Mouse (Mus musculus) right cerebral cortex, postnatal 36 days (tissue): Measurements from ENCODE around the gene Mettl23.

Experiments
- DNase-seq, 2 experiments: peaks; one replicate each; pipeline ENCODE4 v3.0.0; 2022; ENCODE audit warnings: low spot score in 2 of 2, mixed read lengths in 1 of 2

Mettl23 gene

DNA sequence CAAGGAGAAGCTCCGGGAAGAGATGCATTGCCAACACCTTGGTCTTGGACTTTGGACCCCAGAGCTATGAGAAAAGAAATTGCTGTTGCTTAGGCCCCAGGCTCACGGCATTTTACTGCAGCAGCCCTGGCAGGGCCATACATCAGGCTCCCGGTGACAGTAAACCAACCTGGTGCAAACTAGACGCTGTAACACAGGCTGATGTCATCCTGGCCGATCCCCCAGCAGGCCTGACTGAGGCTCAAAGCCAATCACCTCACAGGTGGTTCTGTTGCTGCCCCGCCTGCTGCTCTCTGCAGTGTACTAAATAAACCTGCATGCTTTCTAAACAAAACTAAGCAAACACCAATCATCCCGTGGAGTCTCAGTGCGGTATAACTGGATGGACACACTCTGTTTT is 24.4 kb upstream of the Mettl23 start:
- DNase-seq, result no peak

DNA sequence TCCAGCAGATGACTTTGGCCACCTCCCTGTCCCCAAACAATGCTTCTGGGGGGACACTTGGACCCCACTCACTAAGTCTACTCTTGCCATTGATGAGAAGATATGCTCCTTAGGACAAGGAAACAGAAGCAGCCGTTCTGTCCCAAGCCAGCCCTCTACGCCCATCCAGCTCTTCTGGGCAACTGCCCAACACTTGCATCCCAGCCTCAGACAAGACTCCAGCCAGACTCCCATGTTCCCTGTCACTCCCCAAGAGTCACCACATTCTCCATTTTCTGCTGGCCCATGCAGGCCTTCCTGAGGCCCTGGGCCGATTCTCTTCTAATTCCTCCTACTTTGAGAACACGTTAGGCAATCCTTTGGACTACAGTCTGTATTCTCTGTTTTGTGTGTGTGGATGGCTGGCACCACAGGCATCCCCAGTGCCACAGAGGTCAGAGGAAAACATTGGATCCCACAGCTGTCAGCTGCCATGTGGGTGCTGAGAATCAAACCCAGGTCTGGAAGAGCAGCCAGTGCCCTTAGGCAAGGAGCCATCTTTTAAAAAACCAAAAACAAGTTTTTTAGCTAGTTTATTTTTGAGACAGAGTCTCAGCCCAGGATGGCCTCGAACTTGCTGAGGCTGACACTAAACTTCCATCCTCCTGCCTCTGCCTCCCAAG is 23.0 kb upstream of the Mettl23 start:
- DNase-seq, result no peak

DNA sequence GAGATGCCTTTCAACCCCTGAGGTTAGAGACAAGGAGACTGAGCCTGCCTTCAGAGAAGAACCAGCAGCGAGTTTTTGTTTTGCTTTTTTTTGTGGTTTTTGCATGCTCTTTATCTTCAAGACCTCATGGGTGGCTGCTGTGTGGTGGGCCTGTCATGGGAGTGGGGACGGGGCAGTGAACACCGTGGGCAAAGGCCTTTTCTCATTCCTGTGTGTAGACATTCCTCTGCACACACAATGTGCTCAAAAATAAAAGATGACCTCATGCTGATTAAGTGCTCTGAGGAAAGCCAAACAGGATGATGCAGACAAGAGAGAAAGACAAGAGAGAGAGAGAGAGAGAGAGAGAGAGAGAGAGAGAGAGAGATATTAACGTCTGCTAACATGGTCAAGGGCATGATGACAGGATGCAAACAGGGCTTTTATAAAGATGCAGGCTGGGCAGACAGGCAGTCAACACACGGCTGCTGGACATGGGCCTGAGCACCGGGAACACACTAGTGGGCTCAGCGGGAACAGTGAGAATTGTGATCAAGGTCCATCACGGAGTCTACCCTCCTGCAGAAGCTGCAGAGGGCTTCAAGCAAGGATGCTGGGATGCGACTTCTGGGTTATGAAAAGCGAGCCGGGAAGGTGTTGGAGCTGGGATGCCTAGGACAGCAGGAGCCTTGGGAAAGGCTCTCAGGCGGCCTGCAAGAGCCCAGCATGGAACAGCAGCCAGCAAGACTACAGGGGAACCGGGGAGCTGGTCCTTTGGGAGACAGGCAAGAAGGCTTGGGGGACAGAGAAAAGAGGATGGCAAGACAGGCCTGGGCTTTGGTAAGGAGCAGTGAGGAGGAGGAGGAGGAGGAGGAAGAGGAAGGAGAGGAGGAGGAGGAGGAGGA is 21.8 kb upstream of the Mettl23 start:
- no peak for DNase-seq

DNA sequence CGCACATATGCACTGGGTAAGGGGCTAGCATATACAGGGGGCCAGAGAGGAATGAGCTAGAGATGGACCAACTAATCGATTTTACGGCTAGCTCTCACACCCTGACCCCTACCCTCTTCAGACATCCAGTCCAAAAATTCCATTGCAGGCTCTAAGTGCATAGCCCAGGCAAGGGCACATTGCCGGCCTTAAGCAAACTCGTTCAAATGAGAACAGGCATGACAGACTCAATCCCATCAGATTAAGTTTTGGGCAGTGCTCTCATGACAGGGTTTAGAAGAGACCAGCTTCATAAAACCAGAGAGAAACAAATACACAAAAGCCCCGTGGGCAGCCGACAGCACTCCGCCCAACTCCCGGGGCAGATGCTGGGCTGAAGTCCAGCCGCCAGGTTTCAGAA is 20.9 kb upstream of the Mettl23 start:
- no peak for DNase-seq

DNA sequence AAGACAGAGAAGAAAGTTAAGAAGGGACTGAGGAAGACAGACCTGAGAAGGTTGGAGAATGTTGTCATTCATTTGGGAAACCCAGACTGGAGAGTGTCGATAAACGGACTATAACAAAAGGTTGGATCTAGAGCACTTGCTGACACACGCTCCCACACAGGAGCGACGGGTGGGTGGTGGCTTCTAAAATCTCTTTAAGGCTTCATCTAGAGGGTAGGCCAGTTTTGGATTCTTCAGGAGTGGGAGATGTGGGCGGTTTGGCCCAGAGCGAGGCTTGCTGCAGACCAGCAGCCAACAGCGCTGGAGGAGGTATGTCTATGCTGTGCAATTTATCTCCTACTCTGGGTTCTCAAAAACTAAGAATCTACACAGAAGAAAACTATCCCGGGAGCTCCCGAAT is 20.5 kb upstream of the Mettl23 start:
- DNase-seq, result peak in 1 of 2 experiments; percentile 49

DNA sequence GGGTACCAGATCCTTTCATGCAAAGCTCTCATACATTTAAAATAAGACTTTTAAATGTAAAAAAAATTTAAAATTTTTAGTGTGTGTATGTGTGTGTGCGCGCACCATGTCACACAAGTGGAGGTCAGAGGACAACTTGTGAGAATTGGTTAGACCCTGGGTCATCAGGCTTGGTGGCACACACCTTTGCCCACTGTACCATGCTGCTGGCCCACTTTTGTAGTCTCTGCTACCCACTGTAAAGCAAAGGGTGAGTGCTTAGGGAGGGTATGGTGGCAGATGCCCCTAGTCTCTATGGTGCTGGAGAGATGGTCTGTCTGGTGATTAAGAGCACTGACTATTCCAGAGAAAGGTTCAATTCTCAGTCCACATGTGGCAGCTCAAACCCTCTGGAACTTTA is 19.8 kb upstream of the Mettl23 start:
- DNase-seq, result no peak

DNA sequence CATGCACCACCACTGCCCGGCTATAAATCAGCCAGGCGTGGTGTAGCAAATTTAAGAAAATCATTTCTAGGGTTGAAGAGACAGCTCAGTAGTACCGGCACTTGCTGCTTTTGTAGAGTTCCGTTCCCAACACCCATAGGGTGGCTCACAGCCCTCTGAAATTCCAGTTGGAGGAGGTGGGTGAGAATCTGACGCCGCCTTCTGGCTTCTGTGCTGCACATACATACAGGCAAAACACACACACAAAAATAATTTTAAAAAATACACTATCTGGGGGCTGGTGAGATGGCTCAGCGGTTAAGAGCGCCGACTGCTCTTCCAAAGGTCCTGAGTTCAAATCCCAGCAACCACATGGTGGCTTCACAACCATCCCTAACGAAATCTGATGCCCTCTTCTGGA is 19.2 kb upstream of the Mettl23 start:
- peak in 1 of 2 experiments; percentile 52 for DNase-seq

DNA sequence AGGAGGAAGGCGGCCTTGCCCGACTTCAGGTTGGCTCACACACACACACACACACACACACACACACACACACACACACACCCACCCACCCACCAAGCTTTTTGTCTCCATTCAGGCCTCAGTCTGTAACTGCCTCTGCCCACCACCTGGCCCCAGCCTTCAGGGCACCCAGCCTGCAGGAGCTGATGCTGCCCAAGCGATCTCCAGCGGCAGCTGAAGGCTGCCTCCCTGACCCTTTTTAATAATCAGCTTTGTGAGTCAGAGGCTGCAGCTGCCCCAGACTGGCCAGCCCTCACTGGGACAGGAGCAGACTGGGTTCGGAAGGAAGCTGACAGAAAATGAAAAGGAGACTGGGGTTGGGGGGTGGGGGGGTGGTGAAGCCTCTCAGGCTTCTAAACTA is 17.8 kb upstream of the Mettl23 start:
- no peak for DNase-seq

DNA sequence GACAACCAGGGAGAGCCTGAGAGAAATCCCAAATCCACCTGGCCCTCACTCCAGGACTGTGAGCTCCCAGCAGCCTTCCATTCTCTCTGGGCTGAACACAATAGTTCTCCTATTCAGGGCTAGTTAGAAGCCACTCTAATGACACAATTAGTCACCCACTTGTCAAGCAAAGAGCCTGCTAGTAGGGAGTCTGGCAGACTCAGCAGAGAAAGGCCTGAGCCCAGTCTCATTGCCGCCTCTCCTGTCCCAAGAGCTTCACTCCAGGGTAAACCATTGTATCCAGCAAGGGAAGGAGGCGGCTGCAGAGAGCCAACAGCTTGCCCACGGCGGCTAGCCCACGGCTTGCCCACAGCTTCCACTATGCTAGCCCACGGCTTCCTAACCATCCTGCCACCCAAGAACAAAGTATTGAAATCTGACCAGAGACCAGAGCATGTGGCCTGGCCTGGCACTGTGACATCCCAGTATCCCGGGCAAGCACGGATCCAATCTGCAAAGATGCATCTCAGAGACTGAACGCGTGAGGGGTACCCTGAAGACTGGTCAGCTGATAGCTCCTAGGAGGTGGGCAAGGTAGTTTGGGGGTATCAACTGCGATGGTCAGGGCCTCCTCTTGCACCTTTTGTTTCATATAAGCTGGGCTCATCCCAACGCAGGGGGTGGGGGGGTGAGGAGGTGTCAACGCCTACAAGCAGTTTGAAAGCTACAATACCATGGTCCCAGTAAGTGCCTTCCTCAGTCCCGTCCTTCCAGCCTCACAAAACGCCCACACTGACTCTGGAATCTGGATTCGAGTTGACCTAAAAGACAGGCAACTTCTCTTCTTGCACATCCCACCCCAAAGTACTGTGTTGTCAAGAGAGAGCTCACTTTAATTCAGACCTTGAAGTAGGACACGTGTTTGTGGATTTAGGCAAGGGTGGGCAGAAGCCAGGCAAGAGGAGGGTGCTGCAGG is 16.3 kb upstream of the Mettl23 start:
- DNase-seq, result no peak

DNA sequence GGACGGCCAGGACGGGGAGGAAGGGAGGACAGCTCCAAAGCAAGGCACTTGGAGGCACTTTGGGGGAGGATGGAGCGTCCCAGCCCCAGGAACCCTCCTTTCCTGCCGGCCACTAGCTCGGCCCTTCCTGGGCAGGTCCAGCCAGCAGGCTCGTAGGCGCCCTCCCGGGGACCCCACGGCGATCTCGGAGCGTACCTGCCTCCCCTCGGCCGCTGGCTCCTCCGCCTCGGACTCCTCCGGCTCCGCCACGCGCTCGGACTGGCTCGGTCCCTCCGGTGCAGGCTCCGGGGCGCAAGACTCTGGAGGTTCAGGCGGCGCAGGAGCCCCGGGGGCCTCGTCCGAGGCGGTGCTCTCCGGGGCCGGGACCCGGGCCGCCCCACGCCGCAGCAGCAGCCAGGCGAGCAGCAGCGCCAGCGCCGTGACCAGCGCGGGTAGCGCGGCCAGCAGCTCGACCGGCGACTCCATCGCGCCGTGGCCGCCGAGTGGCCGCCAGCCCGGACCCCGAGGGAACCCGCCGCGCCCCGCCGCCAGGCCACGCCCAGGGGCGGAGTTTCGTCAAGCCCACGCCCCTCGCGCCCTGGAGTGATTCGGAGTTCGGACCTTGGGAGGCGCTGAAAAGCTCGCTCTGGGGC is 15.4 kb upstream of the Mettl23 start, which contains the start of gene Mxra7:
Gene Mxra7 (minus strand): TSS at position 513 of the 632 bp plus-strand sequence.
- DNase-seq, result no peak

DNA sequence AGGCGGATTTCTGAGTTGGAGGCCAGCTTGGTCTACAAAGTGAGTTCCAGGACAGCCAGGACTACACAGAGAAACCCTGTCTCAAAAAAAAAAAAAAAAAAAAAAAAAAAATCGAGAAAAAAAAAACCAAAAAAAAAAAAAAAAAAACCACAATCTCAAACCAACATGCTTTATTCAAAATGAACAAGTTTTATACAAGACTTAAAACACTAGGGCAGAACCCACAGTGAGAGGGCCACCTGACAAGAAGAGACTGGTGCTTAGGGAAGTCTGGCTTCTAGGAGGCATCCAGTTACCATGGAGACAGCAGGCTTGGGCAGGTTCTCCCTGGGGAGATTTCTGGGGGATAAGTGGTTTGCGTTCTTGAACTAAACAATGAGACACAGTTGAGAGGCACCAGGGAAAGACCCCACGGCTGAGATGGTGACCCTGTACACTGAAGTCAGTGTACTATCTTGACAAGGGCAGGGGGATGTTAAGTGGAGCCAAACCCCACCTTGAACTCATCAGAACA is 10.8 kb upstream of the Mettl23 start:
- DNase-seq, result no peak

DNA sequence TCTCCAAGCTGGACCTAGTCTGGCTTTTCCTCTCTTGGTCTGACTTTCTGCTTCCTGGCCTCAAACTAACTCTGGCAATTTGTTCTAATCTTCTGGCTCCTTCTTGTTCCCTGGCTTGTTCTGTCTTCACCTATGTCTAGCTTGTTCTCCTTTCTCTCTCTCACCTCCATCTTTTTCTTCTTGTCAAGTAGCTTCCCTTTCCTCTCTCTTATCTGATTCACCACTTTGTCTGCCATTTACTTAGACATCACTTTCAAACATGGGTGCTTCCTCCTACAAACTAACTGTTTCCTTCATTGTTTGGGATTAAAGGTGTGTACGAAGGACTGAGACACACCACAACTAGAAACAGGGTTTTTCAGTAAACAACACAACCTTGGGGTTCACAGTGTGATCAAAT is 8.1 kb upstream of the Mettl23 start:
- DNase-seq, result no peak

DNA sequence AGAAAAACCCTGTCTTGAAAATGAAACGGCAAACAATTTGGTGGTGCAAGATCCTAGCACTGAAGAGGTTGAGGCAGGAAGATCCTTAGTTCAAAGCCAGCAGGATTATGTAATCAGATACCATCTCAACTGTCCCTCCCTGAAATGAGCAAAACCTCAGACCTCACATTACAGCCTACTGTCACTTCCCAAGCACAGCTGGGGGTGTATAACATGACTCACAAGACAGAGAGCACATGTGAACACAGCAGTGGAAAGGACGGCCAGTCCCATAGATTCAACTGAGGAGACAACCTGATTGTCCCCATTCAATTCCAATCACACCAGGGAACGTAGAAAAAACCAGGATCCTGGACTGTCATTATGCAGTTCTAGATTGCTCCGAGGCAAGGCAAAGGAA is 6.8 kb upstream of the Mettl23 start:
- DNase-seq, result no peak

DNA sequence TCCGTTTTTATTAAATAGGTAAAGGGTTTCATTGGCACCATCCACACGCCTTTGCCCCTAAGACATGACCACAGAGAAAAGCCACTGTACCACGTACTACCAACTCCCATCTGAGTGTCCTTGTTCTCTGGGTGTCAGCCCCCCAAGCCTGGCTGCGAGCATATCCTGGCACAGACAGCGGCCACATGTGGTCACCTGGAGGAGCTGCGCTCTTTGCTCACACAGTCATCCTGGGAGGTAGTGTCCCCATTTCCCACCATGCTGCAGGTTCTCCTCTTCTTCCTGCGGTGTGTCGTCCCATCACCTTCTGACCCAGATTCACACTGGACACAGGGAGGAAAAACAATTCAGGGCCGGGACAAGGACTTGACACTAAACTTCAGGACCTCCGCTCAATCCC is 5.6 kb upstream of the Mettl23 start:
- DNase-seq, result no peak

DNA sequence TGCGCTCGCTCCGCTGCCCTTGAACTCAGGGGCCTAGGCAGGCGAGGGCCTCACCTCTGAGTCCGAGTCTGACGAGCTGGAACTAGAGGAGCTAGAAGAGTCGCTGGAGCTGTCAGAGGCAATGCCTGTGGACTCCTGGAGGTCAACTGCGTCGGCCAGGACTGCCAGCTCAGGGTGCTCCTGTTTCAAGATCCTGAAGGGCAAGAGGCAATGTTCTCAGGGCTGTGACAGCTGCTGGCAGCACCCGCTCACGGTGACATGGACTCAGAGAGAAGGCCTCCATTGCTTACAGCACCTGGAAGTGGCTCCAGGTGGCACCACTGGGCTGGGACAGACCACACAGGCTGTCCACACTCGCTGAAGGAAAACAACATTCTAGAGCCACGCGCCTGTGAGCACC is 4.1 kb upstream of the Mettl23 start:
- no peak for DNase-seq

DNA sequence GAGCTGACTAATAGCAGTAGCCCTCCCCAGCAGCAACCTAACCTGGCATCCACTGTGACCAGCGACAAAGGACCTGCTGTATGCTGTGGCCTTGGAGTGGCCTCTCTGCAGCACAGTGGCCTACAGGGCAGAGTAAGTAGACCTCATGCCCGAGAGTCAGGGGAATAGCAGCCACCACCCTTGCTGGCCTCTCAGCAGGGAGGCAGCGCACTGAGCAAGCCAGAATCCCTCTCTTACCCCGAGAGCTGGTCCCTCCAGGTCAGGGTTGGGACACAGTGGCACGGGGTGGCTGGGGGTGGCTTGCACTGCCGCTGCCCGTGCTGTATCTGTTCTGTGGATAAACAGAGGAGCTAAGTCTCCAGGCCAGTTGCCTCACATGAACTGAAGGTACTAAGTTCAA is 3.5 kb upstream of the Mettl23 start:
- no peak for DNase-seq

DNA sequence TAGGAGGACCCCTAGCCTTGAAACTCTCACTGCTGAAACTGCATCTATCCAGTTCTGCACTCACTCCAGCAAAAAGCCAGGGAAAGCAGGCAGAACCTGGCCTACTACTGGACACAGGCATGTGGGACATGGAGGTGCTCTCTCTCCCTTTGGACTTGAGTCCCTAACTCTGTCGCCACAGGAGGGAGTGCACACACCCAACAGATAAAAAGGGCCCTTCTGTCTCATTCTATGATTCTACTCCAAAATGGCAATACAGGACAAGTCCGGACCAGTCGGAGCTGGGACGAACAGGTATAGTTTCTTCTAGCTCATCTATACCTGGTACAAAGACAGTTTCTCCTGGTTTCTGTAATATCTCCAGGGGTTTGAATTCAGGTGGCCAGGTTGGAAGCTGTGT is 2.3 kb upstream of the Mettl23 start:
- DNase-seq, result no peak

DNA sequence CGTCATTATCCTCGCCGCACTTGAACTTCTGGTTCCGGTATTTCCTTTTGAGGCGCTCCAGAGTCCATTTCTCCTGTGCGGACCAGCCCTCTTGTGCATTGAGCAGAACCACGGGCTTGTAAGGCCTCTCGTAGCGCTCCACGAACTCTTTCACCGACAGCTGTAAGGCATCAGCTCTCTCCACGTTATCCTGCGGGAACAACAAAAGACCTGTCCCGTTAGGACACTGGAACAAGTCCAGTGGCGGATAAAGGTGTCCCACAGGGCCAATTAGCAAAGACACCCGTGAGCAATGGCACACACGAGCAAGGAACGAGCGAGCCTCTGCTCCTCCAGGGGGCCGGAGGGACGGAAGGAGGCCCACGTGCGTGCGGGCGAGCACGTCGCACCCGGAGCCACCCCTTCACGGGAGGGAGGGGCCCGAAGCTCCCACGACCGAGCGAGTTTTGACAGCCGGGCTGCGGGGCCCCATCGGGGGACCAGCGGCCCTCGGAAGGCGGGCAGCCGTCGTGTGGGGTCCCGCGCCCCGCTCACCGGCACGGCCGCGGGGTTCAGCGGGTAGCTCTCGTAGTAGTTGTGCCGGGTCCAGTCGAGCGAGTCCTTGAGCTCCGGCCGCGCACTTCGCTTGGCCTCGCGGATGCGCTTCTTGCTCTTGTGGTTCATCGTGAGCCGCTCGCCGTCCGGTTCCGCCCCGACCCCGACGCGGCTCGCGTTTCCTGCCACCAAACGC is 382 bp upstream of the Mettl23 start:
- peak; percentile 55 to 56 for DNase-seq

DNA sequence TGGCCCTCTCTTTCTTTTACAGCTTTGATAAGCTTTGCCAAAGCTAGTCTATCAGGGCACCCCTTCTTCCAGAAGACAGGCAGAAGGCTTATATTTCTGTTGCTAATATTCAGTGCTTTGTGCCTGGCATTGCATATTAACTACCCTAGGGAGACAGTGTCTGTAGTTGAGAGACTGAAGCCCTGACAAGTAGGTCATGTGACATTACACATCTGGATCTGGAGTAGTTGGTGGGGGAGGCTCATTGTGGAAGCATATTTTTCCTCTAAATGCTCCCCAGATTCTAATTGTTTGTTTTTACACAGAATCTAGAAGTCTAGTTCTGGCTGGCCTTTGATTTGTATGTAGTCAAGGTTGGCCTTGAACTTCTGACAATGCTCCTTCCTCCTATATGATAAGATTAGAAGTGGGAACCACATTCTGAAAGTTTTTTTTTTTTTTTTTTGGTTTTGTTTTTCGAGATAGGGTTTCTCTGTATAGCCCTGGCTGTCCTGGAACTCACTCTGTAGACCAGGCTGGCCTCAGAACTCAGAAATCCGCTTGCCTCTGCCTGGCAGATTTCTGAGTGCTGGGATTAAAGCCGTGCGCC is 3.6 kb downstream of the Mettl23 start:
- DNase-seq, result no peak
